Mouse (Mus musculus): ENCODE measurements around the gene Crx.
A peak's percentile ranks its signal among the peaks of the same experiment; 100 is the strongest.
"Not testable (repeated sequence)": the region's sequence is repeated elsewhere in the genome, so short reads cannot be mapped to it uniquely, and the experiment has no call there.

Crx gene

DNA sequence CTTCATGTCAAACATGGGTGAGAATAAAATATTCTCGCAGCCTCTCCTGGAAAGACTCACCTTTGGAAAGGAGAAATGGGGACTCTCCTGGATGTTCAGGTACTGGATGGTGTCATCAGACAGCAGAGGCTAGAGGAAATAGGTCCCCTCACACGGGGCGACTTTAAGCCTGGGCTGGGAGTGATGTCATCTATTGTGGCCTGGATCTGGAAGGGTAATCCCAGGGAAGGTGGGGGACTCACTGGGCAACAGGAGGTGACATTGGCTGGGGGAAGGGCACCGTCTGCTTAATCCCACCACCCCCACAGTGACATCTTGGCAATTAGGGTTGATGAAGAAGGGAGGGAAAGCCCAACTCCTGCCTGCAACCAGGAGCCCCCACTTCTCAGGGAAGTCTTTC, at the start of gene Crx:
Crx (minus strand) TSS at position 213 of the 400 bp plus-strand sequence.
- DNase-seq (ENCODE audit: extremely low read depth, low read depth): no peak

DNA sequence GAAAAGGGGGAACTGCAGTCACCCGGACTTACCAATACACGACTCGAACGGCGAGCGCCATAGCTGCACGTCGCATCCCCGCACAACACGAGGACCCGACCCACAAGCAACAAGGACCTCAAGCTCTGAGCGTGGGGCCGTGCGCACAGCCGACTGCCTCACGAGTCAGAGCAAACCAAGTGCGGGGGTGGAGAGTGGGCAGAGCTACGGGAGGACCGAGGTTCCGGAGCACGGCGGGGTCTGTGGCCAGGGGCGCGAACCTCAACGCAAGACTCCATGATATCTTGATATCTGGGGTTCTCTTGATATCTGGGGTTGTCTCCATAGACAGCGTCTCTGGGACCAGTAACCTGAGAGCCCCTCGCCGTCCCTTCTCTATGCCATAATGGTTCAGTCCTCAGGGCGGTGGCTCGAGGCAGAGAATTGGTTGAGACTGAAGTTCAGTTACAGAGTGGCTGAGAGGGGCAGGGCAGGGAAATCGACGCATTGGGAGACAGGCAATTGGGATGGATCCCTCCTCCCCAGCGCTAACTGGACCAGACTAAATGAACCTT, 42.5 kb upstream of the Crx start, which contains the start of gene Selenow:
Selenow (minus strand) TSS at position 183 of the 554 bp plus-strand sequence.
- peak; percentile 80 for DNase-seq (ENCODE audit: extremely low read depth, low read depth)

DNA sequence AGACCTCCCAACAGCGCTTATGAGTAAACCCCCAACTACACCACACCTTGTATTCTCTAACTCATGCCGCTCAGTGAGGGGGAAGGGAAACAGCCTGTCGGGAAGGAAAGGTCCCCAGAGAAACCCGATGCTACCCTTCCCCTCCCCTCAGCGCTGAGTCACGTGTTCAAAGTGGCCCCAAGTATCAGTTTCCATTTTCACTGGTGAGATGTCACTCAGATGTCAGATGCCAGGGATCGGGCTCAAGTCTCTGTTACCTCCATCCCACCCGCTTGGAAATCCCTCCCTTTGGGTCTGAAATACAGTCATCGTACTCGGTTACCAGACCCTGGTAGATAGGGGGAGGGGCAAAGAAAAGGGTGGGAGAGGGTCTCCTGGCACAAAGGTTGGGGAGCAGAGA, 42.0 kb upstream of the Crx start:
- no peak for DNase-seq (ENCODE audit: extremely low read depth, low read depth)

DNA sequence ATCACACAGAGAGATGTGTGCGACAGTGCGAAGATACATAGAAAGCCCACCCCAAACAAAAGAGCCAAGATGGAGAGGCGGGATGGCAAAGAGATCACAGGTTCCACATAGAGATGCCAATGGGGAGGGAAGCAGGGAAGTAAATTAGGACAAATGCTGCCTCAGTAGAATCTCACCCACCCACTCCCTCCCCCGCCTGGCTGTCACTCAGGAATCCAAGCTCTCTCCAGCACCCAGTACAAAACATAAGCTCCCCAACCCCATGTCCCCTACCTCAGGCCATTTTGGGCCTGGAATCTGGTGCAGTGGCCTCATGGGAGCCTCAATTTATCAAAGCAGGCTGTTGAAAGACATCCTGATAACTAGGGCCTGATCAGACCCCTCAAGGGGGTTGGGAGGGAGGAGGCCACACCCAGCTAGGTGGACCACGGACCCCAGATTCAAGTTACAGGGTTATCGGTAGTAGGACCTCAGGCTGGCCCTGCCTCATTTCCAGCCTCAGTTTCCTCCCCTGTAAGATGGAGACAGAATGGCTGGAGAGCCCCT, 41.0 kb upstream of the Crx start:
- no peak for DNase-seq (ENCODE audit: extremely low read depth, low read depth)

DNA sequence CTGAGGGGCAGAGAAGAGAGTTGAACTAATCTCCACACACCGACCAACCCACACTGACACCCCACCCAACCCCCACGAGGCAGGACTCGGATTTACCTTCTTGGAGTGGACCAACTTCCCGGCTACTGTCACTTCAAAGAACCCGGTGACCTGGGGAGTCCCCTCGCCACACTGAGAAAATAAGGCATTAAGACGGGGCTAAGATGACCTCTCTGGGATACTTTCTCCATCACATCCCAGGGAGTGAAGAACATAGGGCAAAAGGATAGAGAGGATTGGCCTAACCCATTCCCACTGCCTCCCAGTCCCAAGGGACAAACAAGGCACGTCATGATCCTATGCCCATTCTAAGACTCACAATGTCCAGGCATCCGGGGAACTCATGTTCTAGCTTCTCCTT, 40.2 kb upstream of the Crx start:
- DNase-seq (ENCODE audit: extremely low read depth, low read depth): no peak

DNA sequence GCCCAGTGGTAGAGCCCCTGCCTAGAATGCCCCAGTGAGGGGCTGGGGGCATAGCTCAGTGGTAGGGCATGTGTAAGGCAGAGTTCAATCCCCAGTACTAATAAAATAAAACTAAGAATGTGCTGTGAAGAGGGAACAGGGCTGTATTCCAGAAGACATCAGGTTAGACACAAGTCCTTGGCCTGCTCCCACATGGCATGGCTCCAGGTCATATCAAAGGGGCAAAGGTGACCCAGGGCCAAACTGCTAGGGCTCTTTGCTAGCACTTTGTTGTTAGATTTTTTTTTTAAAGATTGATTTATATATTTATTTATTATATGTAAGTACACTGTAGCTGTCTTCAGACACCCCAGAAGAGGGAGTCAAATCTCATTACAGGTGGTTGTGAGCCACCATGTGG, 38.6 kb upstream of the Crx start:
- no peak for DNase-seq (ENCODE audit: extremely low read depth, low read depth)

DNA sequence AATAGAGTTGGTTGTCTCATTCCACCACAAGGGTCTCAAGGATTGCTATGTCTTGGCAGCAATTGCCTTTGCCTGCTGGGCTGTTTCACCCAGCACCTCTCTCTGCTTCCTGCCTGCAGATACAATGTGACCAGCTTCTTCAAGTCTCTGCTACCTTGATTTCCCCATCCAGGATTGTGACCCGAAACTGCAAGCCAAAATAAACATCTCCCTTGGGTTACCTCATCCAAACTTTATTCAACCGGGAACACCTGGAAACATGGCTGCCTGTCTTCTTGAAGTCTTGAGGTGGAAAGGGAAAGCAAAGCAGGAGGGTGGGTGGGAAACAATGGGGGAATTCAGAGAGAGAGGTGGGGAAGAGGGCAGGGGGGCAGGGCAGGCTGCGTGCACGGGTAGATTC, 37.2 kb upstream of the Crx start:
- DNase-seq (ENCODE audit: extremely low read depth, low read depth): no peak

DNA sequence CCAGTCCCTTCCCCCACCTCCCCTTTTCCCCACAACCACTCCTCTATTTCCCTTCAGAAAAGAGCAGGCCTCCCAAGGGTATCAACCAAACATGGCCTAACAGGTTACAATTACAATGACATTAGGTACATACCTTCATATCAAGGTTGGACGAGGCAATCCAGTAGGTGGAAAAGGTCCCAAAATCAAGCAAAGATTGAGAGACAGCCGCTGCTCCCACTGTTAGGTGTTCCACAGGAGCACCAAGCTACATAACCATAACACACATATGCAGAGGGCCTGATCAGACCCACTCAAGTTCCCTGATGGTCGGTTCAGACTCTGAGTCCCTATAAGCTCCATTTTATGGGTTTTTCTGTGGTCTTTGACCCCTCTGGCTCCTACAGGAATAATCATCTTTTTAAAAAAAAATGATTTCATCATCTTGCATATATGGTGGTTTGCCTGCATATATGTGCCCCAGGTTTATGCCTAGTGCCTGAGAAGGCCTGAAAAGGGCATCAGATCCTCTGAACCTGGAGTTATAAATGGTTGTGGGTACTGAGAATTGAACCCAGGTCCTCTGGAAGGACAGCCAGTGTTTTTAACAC, 36.5 kb upstream of the Crx start:
- DNase-seq (ENCODE audit: extremely low read depth, low read depth): no peak

DNA sequence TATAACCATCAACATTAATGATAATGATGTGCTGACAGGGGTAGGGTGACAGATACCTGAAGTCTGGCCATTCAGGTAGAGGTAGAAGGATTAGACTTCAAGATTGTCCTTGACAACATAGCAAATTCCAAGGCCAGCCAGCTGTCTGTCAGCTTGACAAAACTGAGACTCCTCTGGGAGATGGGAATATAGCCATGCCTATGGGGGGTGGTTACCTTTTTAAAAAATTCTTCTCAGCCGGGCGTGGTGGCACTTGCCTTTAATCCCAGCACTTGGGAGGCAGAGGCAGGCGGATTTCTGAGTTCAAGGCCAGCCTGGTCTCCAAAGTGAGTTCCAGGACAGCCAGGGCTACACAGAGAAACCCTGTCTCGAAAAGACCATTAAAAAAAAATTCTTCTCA, 35.9 kb upstream of the Crx start:
- DNase-seq (ENCODE audit: extremely low read depth, low read depth): not testable (repeated sequence)

DNA sequence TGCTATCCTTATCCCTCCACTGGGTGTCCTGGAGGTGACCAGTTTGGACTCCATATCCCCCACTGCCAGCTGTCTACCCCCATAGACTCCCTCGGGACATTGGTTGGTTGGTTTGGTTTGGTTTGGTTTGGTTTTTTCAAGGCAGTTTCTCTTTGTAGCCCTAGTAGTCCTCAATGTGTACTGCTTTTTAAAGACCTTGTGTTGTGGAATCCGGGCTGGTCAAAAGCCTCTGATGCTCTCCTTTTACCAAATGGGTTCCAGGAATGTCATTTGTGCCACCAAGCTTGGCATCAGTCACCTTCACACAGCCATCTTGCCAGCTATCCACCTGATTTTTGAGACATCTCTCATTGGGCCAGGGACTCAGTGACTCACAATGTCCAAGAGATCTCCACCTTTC, 35.0 kb upstream of the Crx start:
- DNase-seq (ENCODE audit: extremely low read depth, low read depth): no peak

DNA sequence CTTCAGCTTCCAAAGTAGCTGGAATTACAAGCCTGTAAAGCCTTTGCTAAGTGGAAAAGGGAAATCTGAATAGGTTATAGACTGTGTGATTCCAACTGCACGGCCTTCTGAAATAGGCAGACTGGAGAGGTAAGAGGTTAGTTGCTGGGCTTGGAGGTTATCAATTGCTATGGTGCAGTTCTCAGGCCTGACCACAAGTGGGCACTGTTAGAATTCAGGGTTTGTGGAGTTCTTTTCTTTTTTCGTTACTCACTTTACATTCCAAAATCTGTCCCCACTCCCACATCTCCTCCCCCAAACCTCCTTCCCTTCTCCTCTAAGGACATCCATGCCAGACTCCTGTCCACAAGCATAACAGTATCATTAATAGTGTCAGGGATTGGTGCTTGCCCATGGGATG, 34.5 kb upstream of the Crx start:
- DNase-seq (ENCODE audit: extremely low read depth, low read depth): no peak

DNA sequence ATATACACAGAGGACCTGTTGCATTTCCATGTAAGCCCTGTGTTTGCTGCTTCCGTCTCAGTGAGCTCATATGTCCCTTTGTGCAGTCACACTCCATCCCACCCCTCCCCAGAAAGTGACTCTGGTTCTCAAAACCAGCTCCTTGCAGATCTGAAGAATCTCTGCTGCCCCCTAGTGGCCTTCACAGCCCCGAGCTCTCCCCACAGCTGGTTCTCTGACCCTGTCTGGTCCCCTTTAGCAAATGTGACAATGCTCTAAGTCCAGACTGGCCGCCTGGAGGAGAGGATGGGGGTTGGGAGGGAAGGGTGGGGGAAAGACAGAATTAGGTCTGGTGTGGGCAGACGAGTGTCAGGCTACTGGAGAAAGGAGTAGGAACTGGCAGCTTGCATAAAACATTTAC, 32.4 kb upstream of the Crx start:
- DNase-seq (ENCODE audit: extremely low read depth, low read depth): peak; percentile 56

DNA sequence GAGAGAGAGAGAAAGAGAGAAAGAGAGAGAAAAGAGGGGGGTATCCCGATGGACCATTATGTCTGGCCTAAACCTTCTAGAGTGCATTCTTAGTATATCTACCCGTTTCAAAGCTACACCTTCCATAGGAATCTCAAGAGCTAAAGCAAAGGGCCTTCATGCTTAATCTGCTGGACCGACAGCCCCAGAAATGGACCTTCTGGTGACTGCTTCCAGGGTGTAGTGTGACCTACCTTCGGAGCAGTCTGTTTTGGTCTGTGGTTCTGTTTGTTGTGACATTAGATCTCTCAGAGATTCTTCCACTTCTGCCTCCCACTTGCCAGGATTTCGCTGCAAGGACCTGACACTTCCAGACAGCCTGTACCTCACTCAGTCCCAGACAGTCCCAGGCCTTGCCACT, 30.8 kb upstream of the Crx start:
- no peak for DNase-seq (ENCODE audit: extremely low read depth, low read depth)

DNA sequence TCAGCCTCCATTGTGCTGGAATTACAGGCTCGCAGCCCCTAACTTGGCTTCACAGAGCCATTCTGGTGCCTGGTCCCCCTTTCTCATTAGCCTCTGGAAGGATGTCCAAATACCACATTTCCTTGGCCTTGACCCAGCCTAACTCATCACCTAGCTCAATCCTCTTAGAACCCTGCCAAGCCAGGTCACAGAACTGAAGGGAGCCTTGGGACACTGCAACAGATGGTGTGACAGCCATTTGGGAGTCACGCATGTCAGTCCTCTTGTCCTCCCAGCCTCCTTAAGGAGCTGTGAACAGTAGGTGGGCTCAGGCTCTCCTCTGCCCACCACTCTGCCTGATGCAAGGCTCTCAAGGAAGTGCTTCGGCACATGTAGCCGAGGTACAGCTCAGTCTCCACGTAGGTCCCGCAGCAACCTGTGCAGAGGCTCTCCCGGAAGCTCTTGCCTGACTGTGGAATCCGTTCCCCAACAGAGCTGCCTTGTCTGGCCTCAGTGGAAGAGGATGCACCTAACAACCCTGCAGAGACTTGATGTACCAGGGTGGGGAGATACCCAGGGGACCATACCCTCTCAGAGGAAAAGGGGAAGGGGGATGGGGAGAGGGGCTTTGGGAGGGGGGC, 28.3 kb upstream of the Crx start:
- DNase-seq (ENCODE audit: extremely low read depth, low read depth): no peak

DNA sequence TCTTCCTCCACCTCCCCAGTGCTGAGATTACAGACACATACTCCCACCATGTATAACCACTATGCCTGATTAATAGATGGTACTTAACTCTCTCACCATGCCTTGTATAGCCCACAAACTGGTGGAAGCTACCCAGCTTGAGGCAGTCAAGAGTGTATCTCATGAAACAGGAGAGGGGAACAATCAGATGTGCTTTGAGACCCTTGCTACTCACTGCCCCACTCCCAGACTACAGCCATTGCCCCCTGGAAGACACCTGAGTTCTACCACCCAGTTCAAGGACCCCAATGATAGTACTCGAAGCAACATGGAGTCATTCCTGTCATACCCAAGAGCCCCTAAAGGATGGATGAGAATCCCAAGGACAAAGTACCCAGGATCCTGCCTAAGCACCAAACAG, 26.8 kb upstream of the Crx start:
- no peak for DNase-seq (ENCODE audit: extremely low read depth, low read depth)

DNA sequence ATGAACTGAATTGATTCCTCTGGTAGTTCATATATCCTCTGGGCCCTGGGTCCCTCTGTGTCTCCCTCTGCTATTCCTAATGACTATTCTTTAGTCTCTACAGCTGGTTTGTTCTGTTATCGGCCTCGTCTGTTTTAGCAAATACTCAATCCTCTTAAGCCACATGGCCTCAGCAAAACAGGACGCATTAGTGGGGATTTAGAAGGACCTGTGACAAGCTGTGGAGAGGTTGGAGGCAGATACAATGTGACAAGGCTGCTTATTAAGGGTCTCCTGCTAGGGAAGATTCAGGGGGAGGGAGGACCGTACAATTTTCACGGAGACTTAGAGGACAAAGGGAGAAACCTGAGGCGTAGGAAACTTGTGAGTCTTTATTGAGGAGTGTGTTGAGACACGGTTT, 26.1 kb upstream of the Crx start:
- DNase-seq (ENCODE audit: extremely low read depth, low read depth): no peak

DNA sequence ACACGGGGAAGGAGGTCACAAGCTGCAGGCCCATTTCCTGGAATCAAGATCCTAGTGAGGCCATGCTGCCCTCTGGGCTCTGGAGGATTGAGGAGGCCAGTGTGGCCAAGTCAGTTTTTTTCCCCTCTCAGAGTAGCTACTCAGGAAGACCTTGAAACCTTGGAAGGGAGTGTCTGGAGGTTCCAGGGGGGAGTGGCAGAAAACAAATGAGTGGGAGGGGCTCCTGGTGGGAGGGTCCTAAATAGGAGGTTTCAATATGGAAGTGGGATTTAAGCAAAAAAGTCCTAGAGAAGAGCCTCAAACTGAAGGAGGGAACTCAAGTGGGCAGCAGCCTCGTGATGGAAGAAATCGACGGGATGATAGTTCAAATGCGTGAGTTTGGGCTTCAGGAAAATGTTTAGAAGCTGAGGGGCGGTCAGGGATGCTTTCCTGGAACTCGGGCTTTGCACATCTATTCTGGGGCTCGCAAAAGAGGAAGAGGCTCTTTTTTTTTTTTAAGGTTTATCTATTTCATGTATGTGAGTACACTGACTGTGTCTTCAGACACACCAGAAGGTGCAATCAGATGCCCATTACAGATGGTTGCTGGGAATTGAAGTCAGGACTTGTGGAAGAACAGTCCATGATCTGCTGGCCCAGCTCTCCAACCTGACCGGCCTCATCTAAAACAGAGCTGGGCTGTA, 21.7 kb upstream of the Crx start:
- peak; percentile 50 for DNase-seq (ENCODE audit: extremely low read depth, low read depth)

DNA sequence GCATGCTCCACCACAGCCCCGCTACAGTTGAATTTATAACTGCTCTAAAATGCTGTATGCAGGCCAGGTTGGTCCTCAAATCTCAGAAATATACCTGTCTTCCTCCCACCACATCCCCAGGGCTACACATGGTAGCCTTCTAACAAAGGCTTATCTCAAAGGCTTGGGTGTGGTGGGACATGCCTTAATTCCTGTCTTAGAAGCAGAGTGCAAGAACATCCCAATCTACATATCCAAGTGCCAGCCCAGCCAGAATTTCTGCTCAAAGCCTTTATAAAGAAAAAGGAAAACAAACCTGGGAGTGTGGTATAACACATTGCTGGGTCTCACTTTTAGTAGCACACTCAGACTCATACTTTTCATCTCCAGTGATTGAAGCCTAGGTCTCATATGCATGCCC, 14.5 kb upstream of the Crx start:
- DNase-seq (ENCODE audit: extremely low read depth, low read depth): no peak

DNA sequence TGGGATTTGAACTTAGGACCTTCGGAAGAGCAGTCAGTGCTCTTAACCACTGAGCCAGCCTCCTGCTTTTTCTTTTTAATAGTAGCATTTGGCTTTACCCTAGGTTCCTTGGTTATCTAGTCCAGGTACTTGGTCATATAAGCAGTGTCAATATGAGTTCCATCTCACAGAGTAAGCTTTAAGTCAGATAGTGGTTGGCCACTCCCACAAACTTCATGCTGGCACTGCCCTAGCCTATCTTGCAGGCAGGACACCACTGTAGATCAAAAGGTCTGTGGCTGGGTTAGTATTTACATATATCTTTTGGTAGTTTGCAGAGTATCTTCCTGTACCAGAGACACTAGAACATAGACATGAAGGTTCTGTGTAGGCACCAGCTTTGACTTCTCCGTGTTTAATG, 4.4 kb upstream of the Crx start:
- DNase-seq (ENCODE audit: extremely low read depth, low read depth): no peak

DNA sequence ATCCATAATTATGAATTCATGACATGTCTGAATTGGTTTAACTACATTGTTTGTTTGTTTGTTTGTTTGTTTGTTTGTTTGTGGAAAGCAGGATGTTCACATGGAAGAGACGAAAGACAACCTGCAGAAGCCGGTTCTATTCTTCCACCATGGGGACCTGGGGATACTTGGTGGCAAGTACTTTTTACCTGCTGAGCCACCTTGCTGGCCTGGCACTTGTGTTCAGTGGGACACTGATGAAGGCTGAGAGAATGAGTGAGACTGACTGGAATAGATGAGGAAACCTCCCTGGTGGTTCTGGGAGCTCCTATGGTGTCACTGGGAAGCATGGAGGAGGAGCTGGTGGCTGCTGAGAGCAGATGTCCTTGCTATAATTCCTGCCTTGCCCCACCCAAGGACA, 2.5 kb upstream of the Crx start, which contains the start of gene Crxos:
Crxos (plus strand) TSS at position 301 of the 400 bp plus-strand sequence.
- no peak for DNase-seq (ENCODE audit: extremely low read depth, low read depth)

DNA sequence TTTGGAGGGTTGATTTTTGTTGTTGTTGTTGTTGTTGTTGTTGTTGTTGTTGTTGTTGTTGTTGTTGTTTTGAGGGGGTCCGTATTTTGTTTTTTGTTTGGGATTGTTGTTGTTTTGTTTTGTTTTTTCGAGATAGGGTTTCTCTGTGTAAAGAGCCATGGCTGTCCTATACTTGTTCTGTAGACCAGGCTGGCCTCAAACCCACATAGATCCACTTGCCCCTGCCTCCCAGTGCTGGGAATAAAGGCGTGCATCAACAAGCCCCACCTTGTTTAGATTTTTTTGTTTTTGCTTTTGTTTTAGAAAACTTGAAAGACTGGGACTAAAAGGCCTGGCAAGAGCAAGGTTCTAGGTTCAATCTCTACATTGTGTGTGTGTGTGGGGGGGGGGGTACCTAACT, 2.1 kb upstream of the Crx start:
- DNase-seq (ENCODE audit: extremely low read depth, low read depth): no peak

DNA sequence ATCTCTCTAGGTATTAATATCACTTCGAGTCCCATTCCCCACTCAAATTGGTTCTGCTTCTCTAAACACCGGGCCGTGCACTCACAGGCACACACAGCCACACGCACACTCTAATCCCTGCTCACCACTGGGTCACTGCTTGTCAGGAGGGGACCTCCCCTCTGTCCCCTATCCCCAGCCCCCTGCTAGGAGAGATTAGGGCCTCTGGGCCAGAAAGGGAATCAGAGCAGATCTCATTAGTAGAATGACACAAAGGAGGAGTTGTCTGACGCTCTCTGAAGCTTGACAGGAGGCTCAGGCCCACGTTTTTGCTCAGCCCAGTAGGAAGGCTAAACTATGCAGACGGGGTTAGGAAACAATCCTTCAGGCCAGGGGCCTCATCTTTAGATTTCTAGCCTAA, 1.6 kb upstream of the Crx start:
- DNase-seq (ENCODE audit: extremely low read depth, low read depth): no peak
